ENCODE assay signal across 9 mouse cellular contexts in genomic region chr8:82943223-82944006, GRCm38 (mm10).
DNase-seq lines count a peak whose midpoint lies in the region; ATAC-seq lines count a peak whose summit lies in the region.
"Had no signal": no experiment of that assay in that cellular context is flagged by ENCODE, and none has a peak within 500 bp of the region (broad histone marks: within the 10 kb centered on the region; RNA-seq: fewer than 3 reads in every experiment).

No protein-coding gene starts in this region.

- H3K27ac ChIP-seq in embryonic facial prominence, embryonic 12.5 days = peak overlapping the region; percentile 57; the same call in 1 of the 2 replicates
- H3K27ac ChIP-seq in embryonic facial prominence, embryonic 10.5 days (replicated peaks) = no peak overlapping the region
- no peak overlapping the region for H3K27ac ChIP-seq in midbrain, embryonic 14.5 days (replicated peaks; ENCODE audit: low read depth, low read length)
- H3K27ac ChIP-seq in midbrain, embryonic 11.5 days (ENCODE audit: low read depth, low read length) = no peak overlapping the region
- H3K27ac ChIP-seq in intestine, embryonic 15.5 days = 0 out of 2 replicates have a peak overlapping the region, but pooled peaks have one; percentile 34
- peak overlapping the region; percentile 54; the same call in 1 of the 2 replicates for H3K27ac ChIP-seq in neural tube, embryonic 15.5 days (replicated peaks)

- H3K4me2 ChIP-seq in embryonic facial prominence, embryonic 12.5 days (replicated peaks) = no peak overlapping the region
- H3K4me2 ChIP-seq in midbrain, embryonic 14.5 days (ENCODE audit: low read length) = no peak overlapping the region
- H3K4me2 ChIP-seq in midbrain, embryonic 11.5 days = no peak overlapping the region
- no peak overlapping the region for H3K4me2 ChIP-seq in intestine, embryonic 15.5 days (replicated peaks)
- H3K4me2 ChIP-seq in neural tube, embryonic 15.5 days = no peak overlapping the region

- H3K27me3 ChIP-seq in embryonic facial prominence, embryonic 12.5 days = no peaks in the 10 kb centered on the region
- no peaks in the 10 kb centered on the region for H3K27me3 ChIP-seq in embryonic facial prominence, embryonic 10.5 days (replicated peaks; ENCODE audit: low read depth, poor library complexity, severe bottlenecking)
- no peaks in the 10 kb centered on the region for H3K27me3 ChIP-seq in midbrain, embryonic 14.5 days (ENCODE audit: control insufficient read depth, insufficient read depth, low read length)
- H3K27me3 ChIP-seq in midbrain, embryonic 11.5 days (ENCODE audit: control insufficient read depth, insufficient read depth, low read length) = no peaks in the 10 kb centered on the region
- no peaks in the 10 kb centered on the region for H3K27me3 ChIP-seq in intestine, embryonic 15.5 days (replicated peaks)
- no peaks in the 10 kb centered on the region for H3K27me3 ChIP-seq in neural tube, embryonic 15.5 days (replicated peaks)

- no peak overlapping the region for H3K4me3 ChIP-seq in embryonic facial prominence, embryonic 12.5 days
- H3K4me3 ChIP-seq in embryonic facial prominence, embryonic 10.5 days = no peak overlapping the region
- H3K4me3 ChIP-seq in midbrain, embryonic 14.5 days (replicated peaks; ENCODE audit: low read depth, low read length) = no peak overlapping the region
- H3K4me3 ChIP-seq in midbrain, embryonic 11.5 days (ENCODE audit: low read depth, low read length) = no peak overlapping the region
- no peak overlapping the region for H3K4me3 ChIP-seq in intestine, embryonic 15.5 days (replicated peaks)
- H3K4me3 ChIP-seq in neural tube, embryonic 15.5 days (replicated peaks) = no peak overlapping the region

- no peak overlapping the region for H3K9ac ChIP-seq in embryonic facial prominence, embryonic 12.5 days
- no peak overlapping the region for H3K9ac ChIP-seq in midbrain, embryonic 14.5 days (replicated peaks; ENCODE audit: low read length)
- no peak overlapping the region for H3K9ac ChIP-seq in midbrain, embryonic 11.5 days (ENCODE audit: low read length)
- H3K9ac ChIP-seq in intestine, embryonic 15.5 days = no peak overlapping the region
- H3K9ac ChIP-seq in neural tube, embryonic 15.5 days (replicated peaks) = no peak overlapping the region

- no peaks in the 10 kb centered on the region for H3K9me3 ChIP-seq in embryonic facial prominence, embryonic 12.5 days
- H3K9me3 ChIP-seq in embryonic facial prominence, embryonic 10.5 days = no peaks in the 10 kb centered on the region
- H3K9me3 ChIP-seq in midbrain, embryonic 14.5 days (ENCODE audit: control insufficient read depth, low read length) = no peaks in the 10 kb centered on the region
- H3K9me3 ChIP-seq in midbrain, embryonic 11.5 days (ENCODE audit: control insufficient read depth, low read length) = no peaks in the 10 kb centered on the region
- no peaks in the 10 kb centered on the region for H3K9me3 ChIP-seq in intestine, embryonic 15.5 days
- no peaks in the 10 kb centered on the region for H3K9me3 ChIP-seq in neural tube, embryonic 15.5 days (replicated peaks)

- 37% methylated on average over 6 of the region's 6 CpGs for WGBS in embryonic facial prominence, embryonic 12.5 days
- WGBS in embryonic facial prominence, embryonic 10.5 days = 60% methylated on average over 6 of the region's 6 CpGs
- WGBS in midbrain, embryonic 14.5 days = 63% methylated on average over 6 of the region's 6 CpGs
- 73% methylated on average over 6 of the region's 6 CpGs for WGBS in midbrain, embryonic 11.5 days
- WGBS in intestine, embryonic 15.5 days = 45% methylated on average over 6 of the region's 6 CpGs
- WGBS in neural tube, embryonic 15.5 days = 25% methylated on average over 6 of the region's 6 CpGs

- ATAC-seq in embryonic facial prominence, embryonic 12.5 days (ENCODE audit: insufficient number of reproducible peaks, insufficient read depth, low FRiP score, low TSS enrichment) = no peak
- no peak for ATAC-seq in midbrain, embryonic 14.5 days (ENCODE audit: low FRiP score, low TSS enrichment)
- no peak for ATAC-seq in midbrain, embryonic 11.5 days (ENCODE audit: low FRiP score)
- ATAC-seq in intestine, embryonic 15.5 days = peak; percentile 26; the same call in 1 of the 2 replicates
- ATAC-seq in neural tube, embryonic 15.5 days (ENCODE audit: low FRiP score) = peak; percentile 82

- no peaks in the 10 kb centered on the region for H3K36me3 ChIP-seq in embryonic facial prominence, embryonic 12.5 days
- no peaks in the 10 kb centered on the region for H3K36me3 ChIP-seq in embryonic facial prominence, embryonic 10.5 days (replicated peaks)
- no peaks in the 10 kb centered on the region for H3K36me3 ChIP-seq in midbrain, embryonic 14.5 days (ENCODE audit: control insufficient read depth, insufficient read depth, low read length)
- no peaks in the 10 kb centered on the region for H3K36me3 ChIP-seq in midbrain, embryonic 11.5 days (ENCODE audit: control insufficient read depth, insufficient read depth, low read length)
- H3K36me3 ChIP-seq in intestine, embryonic 15.5 days = no peaks in the 10 kb centered on the region
- H3K36me3 ChIP-seq in neural tube, embryonic 15.5 days = no peaks in the 10 kb centered on the region

- DNase-seq in embryonic facial prominence, embryonic 10.5 days (ENCODE audit: low spot score) = no peak
- peak; percentile 14 for DNase-seq in midbrain, embryonic 14.5 days
- DNase-seq in midbrain, embryonic 11.5 days (ENCODE audit: low spot score, missing footprints) = no peak
- no peak for DNase-seq in right cerebral cortex, postnatal 14 days
- DNase-seq in frontal cortex, postnatal 14 days (ENCODE audit: low spot score in 2 of 2) = no peak
- DNase-seq: thymus, adult 18-20 months had no signal

- H3K4me1 ChIP-seq in embryonic facial prominence, embryonic 12.5 days = peaks cover 53% of the 10 kb centered on the region
- H3K4me1 ChIP-seq in embryonic facial prominence, embryonic 10.5 days = peaks cover 51% of the 10 kb centered on the region
- H3K4me1 ChIP-seq in midbrain, embryonic 14.5 days (ENCODE audit: control insufficient read depth, insufficient read depth, low read length) = peaks cover 3% of the 10 kb centered on the region; the same call in 1 of the 2 replicates
- no peaks in the 10 kb centered on the region for H3K4me1 ChIP-seq in midbrain, embryonic 11.5 days (ENCODE audit: control insufficient read depth, insufficient read depth, low read length)
- peaks cover 25% of the 10 kb centered on the region for H3K4me1 ChIP-seq in intestine, embryonic 15.5 days (replicated peaks)
- peaks cover 34% of the 10 kb centered on the region for H3K4me1 ChIP-seq in neural tube, embryonic 15.5 days

Comparison
In these comparisons a context has a peak if more than half of its experiments do, and no peak if none do; other contexts are left out.
1. H3K27ac ChIP-seq: peak in embryonic facial prominence, embryonic 12.5 days (single experiment), intestine, embryonic 15.5 days (single experiment) and neural tube, embryonic 15.5 days (single experiment); none in embryonic facial prominence, embryonic 10.5 days (single experiment), midbrain, embryonic 14.5 days (single experiment) and midbrain, embryonic 11.5 days (single experiment).
2. ATAC-seq: peak in intestine, embryonic 15.5 days (single experiment) and neural tube, embryonic 15.5 days (single experiment); none in embryonic facial prominence, embryonic 12.5 days (single experiment), midbrain, embryonic 14.5 days (single experiment) and midbrain, embryonic 11.5 days (single experiment).